Mouse (Mus musculus) MEL (cell line): Measurements from ENCODE around the gene Cacna1c.

Source experiments
- CTCF ChIP-seq, 3 experiments: IDR thresholded peaks in 2 of 3; conservative IDR thresholded peaks in 1 of 3; 2 replicates each; pipeline ENCODE4 v1.5.1; 2011 to 2012; ENCODE audit warnings: low read length in 3 of 3, low read depth in 2 of 3, mild to moderate bottlenecking in 2 of 3, improper control_type of control experiment in 1 of 3, inconsistent platforms in 1 of 3, mixed read lengths in 1 of 3, moderate library complexity in 1 of 3; ENCODE audit not compliant: control insufficient read depth in 1 of 3, insufficient read depth in 1 of 3, poor library complexity in 1 of 3, severe bottlenecking in 1 of 3
- ELF1 ChIP-seq: IDR thresholded peaks from 2 replicates; pipeline ENCODE4 v1.6.1; 2014; ENCODE audit warnings: low read depth, mild to moderate bottlenecking, inconsistent platforms, low read length, improper control_type of control experiment, moderate library complexity
- EP300 ChIP-seq, 2 experiments: IDR thresholded peaks; 2 replicates each; pipeline ENCODE4 v1.6.1; 2011; ENCODE audit warnings: improper control_type of control experiment in 2 of 2, low read length in 2 of 2, low read depth in 1 of 2, mild to moderate bottlenecking in 1 of 2
- MAX ChIP-seq: IDR thresholded peaks from 2 replicates; pipeline ENCODE4 v1.6.1; 2011; ENCODE audit warnings: low read length, improper control_type of control experiment
- MAZ ChIP-seq: IDR thresholded peaks from 2 replicates; pipeline ENCODE4 v1.6.1; 2012; ENCODE audit warnings: low read depth, mild to moderate bottlenecking, inconsistent platforms, low read length, improper control_type of control experiment
- MEF2A ChIP-seq: IDR thresholded peaks from 2 replicates; pipeline ENCODE4 v1.6.1; 2014; ENCODE audit warnings: low read depth, mild to moderate bottlenecking, inconsistent platforms, low read length, improper control_type of control experiment; ENCODE audit not compliant: poor library complexity, insufficient replicate concordance, severe bottlenecking; ENCODE audit errors: extremely low read depth
- POLR2A ChIP-seq, 2 experiments: IDR thresholded peaks; 2 replicates each; pipeline ENCODE4 v1.6.1; 2011 to 2012; ENCODE audit warnings: low read length in 2 of 2, mild to moderate bottlenecking in 2 of 2, control low read depth in 1 of 2, improper control_type of control experiment in 1 of 2, low read depth in 1 of 2, moderate library complexity in 1 of 2; ENCODE audit not compliant: control insufficient read depth in 1 of 2, insufficient read depth in 1 of 2, poor library complexity in 1 of 2
- POLR2AphosphoS2 ChIP-seq: IDR thresholded peaks from 2 replicates; pipeline ENCODE4 v1.6.1; 2011; ENCODE audit warnings: low read length, improper control_type of control experiment
- RCOR1 ChIP-seq: IDR thresholded peaks from 2 replicates; pipeline ENCODE4 v1.6.1; 2012; ENCODE audit warnings: low read depth, mild to moderate bottlenecking, inconsistent platforms, low read length, improper control_type of control experiment
- TBP ChIP-seq: IDR thresholded peaks from 2 replicates; pipeline ENCODE4 v1.8.0; 2011; ENCODE audit warnings: low read depth, low read length, improper control_type of control experiment
- USF1 ChIP-seq: IDR thresholded peaks from 2 replicates; pipeline ENCODE4 v1.6.1; 2014; ENCODE audit warnings: low read depth, mild to moderate bottlenecking, inconsistent platforms, low read length, improper control_type of control experiment, moderate library complexity
- ZC3H11A ChIP-seq: IDR thresholded peaks from 2 replicates; pipeline ENCODE4 v1.6.1; 2012; ENCODE audit warnings: low read depth, mild to moderate bottlenecking, inconsistent platforms, low read length, improper control_type of control experiment
- ZNF384 ChIP-seq: IDR thresholded peaks from 2 replicates; pipeline ENCODE4 v1.6.1; 2012; ENCODE audit warnings: low read depth, mild to moderate bottlenecking, inconsistent platforms, low read length, improper control_type of control experiment

DNA sequence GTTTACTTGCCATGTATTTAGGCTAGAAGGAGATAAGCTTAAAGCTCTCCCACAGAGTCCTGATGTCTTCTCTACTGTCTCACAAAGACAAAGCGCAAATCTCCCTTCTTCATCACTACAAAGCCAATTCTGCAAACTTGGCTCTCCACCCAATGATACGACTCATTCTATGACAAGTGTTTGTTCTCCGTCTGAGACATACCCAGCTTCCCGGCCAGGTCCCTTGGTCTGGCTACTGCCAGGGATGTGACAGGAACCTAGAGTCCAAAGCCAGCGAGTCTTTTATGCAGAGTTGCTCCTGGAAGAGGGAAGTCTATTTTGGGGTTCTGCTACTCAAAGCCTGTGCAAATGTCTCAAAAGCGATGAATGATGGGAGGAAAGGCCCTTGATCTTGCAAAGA, 160.9 kb downstream of the Cacna1c start:
- TF ChIP-seq MAZ (no peak), POLR2A (IDR thresholded peaks at IDR 0.05; ENCODE audit: control insufficient read depth in 1 of 2, insufficient read depth in 1 of 2, low read depth in 1 of 2, low read length in 2 of 2, poor library complexity in 1 of 2) (no peak), EP300 (IDR thresholded peaks at IDR 0.05; ENCODE audit: low read depth in 1 of 2, low read length in 2 of 2) (no peak), ELF1 (no peak), POLR2AphosphoS2 (no peak), USF1 (no peak), MAX (no peak), CTCF (IDR thresholded peaks at IDR 0.05 in 2 of 3, conservative IDR thresholded peaks at IDR 0.05 in 1 of 3; ENCODE audit: control insufficient read depth in 1 of 3, insufficient read depth in 1 of 3, low read depth in 2 of 3, low read length in 3 of 3, poor library complexity in 1 of 3, severe bottlenecking in 1 of 3) (no peak), ZNF384 (no peak), RCOR1 (no peak), MEF2A (no peak), ZC3H11A (no peak), TBP (no peak)
